Mouse (Mus musculus): ENCODE data around the gene Rbbp4. TPM values are rescaled to one million over a fixed set of nuclear protein-coding genes. Genes with fewer than 3 reads are reported as not detected.
A peak's percentile ranks its signal among the peaks of the same experiment; 100 is the strongest.

Rbbp4 gene
- polyA plus RNA-seq, 1 experiment from 2014 or later = 153 TPM

DNA sequence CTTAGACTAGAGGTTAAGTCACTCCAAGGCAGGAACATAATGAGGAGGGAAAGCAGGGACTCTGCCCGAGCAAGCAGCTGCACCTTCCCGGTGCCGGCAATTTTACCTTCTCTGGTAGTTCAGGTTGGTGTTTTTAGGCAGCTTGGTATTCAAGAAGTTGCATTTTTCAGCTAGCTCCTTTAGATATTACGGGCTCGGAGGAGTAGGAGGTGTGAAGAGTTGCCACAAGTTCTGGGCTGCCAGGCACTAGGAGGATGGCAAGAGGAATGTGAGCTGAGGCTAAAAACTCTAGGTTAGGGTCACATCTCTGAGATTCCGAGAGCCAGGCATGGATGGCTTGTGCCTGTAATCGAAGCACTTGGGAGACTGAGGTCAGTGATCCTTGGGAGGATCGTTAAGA, 45.5 kb downstream of the Rbbp4 start:
- Histone ChIP-seq H3K4me1 (replicated peaks; ENCODE audit: control insufficient read depth, insufficient read depth) (0 out of 2 replicates have a peak, but pooled peaks cover 2% of the 10 kb centered on the region), H3K4me3 (ENCODE audit: low read depth, low read length) (no peak overlapping the region), H3K27ac (replicated peaks) (no peak overlapping the region), H3K4me2 (replicated peaks; ENCODE audit: low read depth) (no peak overlapping the region), H3K9ac (ENCODE audit: low read length) (no peak overlapping the region), H3K9me3 (ENCODE audit: control insufficient read depth, low read length) (no peaks in the 10 kb centered on the region), H3K36me3 (ENCODE audit: control insufficient read depth, insufficient read depth, low read length) (no peaks in the 10 kb centered on the region), H3K27me3 (ENCODE audit: control insufficient read depth, insufficient read depth, low read length) (no peaks in the 10 kb centered on the region)
- WGBS = 89% methylated on average over 8 of the region's 8 CpGs
- DNase-seq (ENCODE audit: low spot score) = no peak
- TF ChIP-seq EP300 (optimal IDR thresholded peaks at IDR 0.05) = no peak
- no peak for TF ChIP-seq CTCF (IDR thresholded peaks at IDR 0.05; ENCODE audit: low read depth)
- ATAC-seq (ENCODE audit: low FRiP score, low TSS enrichment) = no peak

DNA sequence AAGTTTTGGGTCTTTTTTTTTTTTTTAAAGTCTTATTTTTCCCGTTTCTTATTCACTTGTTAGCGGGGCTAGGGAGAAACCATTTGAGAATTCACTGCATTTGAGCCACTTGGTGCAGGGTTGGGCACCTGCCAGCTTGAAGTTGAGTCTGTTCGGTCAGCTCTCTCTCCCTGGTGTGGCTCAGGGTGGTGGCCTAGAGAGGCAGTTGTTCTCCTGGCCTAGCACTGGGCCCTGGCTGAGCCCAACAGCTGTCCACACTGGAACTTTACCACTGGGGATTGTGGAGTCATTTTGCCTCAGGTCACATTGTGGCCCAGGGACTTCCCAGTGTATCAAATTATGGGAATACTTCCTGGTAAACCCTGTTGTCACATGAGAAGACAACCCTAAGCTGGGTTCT, 47.1 kb downstream of the Rbbp4 start:
- Histone ChIP-seq H3K4me1 (replicated peaks; ENCODE audit: control insufficient read depth, insufficient read depth) (0 out of 2 replicates have a peak, but pooled peaks cover 2% of the 10 kb centered on the region), H3K27ac (replicated peaks) (no peak overlapping the region), H3K27me3 (ENCODE audit: control insufficient read depth, insufficient read depth, low read length) (no peaks in the 10 kb centered on the region), H3K9ac (ENCODE audit: low read length) (no peak overlapping the region), H3K4me3 (ENCODE audit: low read depth, low read length) (no peak overlapping the region; the same call in 1 of the 2 replicates), H3K9me3 (ENCODE audit: control insufficient read depth, low read length) (no peaks in the 10 kb centered on the region), H3K4me2 (replicated peaks; ENCODE audit: low read depth) (peak overlapping the region; percentile 92), H3K36me3 (ENCODE audit: control insufficient read depth, insufficient read depth, low read length) (no peaks in the 10 kb centered on the region)
- ATAC-seq (ENCODE audit: low FRiP score, low TSS enrichment) (no peak), DNase-seq (ENCODE audit: low spot score) (peak; percentile 24)
- TF ChIP-seq CTCF (IDR thresholded peaks at IDR 0.05; ENCODE audit: low read depth) (no peak), EP300 (optimal IDR thresholded peaks at IDR 0.05) (no peak)
- 26% methylated on average over 3 of the region's 3 CpGs for WGBS

DNA sequence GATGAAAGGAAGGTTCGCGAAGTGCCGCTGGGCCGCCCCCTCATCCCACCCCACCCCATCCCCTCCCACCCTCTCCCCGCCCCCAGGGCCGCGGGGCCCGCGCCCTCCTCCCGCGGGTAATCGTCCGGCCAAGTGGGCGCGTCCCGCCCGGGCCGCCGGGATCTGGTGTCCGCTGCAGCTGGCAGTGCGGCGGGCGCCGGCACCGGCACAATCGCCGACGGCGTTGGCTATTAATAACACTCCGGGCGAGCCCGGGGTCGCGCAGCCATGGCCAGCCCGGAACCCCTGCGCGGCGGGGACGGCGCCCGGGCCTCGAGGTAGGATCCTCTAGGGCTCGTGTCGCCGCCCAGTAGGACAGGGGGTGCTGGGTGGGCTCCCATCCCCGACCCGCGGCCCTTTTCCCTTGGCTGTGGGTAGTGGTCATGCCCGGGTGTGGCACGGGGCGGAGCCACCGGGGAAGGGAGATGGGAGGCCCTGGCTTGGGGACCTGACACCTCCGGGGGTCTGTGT, 47.6 kb downstream of the Rbbp4 start, which contains the start of gene Sync:
Sync (plus strand) TSS at position 146 of the 510 bp plus-strand sequence.
- under 1% methylated on average over 50 of the region's 53 CpGs for WGBS
- Histone ChIP-seq H3K4me1 (replicated peaks; ENCODE audit: control insufficient read depth, insufficient read depth) (0 out of 2 replicates have a peak, but pooled peaks cover 2% of the 10 kb centered on the region), H3K36me3 (ENCODE audit: control insufficient read depth, insufficient read depth, low read length) (no peaks in the 10 kb centered on the region), H3K27ac (replicated peaks) (peak within 1 kb of the TSS; percentile 67), H3K9ac (ENCODE audit: low read length) (peak within 1 kb of the TSS; percentile 61), H3K4me2 (replicated peaks; ENCODE audit: low read depth) (peak within 1 kb of the TSS; percentile 92), H3K27me3 (ENCODE audit: control insufficient read depth, insufficient read depth, low read length) (no peaks in the 10 kb centered on the region), H3K9me3 (ENCODE audit: control insufficient read depth, low read length) (no peaks in the 10 kb centered on the region), H3K4me3 (ENCODE audit: low read depth, low read length) (peak within 1 kb of the TSS; percentile 52)
- TF ChIP-seq CTCF (IDR thresholded peaks at IDR 0.05; ENCODE audit: low read depth) = no peak
- no peak for TF ChIP-seq EP300 (optimal IDR thresholded peaks at IDR 0.05)
- ATAC-seq (ENCODE audit: low FRiP score, low TSS enrichment) = peak; percentile 42
- DNase-seq (ENCODE audit: low spot score) = peak; percentile 59

DNA sequence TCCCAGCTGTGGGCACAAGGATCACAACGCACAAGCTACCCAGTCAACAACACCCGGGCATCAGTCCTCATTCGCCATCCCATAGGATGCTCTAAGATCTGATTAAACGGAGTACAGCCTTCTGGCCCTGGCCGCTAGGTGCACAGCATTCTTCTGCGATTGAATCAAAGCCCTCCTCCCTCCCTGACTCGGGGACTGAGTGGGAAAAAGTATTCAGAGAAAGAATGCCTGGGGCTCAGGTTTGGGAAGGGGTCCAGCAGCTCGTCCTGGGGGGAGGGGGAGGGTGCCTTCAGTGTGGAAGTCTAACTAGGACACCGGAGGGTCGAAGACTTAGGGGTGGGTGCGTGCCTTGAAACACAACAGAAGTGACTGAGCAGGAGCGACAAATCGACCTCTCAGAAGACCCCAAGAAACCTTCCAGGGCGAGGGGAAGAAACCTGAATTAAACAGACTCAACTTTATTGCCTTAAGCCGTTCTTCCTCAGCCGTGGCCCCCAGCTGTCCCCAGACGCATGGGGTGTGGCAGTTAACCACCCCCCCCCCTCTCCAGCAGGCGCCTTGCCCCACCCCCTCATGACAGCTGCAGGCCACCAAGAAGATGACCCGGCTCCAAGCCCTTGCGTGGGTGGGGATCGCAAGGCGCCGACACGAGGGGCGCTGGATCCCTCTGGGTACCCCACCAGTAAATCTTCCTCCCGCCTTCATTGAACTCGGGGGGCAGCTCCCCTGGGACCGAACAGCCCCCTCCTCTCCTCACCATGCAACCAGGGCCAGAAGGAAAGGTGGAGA, 48.3 kb downstream of the Rbbp4 start:
- Histone ChIP-seq H3K9ac (ENCODE audit: low read length) (peak overlapping the region; percentile 61), H3K36me3 (ENCODE audit: control insufficient read depth, insufficient read depth, low read length) (no peaks in the 10 kb centered on the region), H3K27ac (replicated peaks) (peak overlapping the region; percentile 67), H3K4me3 (ENCODE audit: low read depth, low read length) (peak overlapping the region; percentile 52), H3K9me3 (ENCODE audit: control insufficient read depth, low read length) (no peaks in the 10 kb centered on the region), H3K4me1 (replicated peaks; ENCODE audit: control insufficient read depth, insufficient read depth) (0 out of 2 replicates have a peak, but pooled peaks cover 2% of the 10 kb centered on the region), H3K27me3 (ENCODE audit: control insufficient read depth, insufficient read depth, low read length) (no peaks in the 10 kb centered on the region), H3K4me2 (replicated peaks; ENCODE audit: low read depth) (peak overlapping the region; percentile 92)
- peak; percentile 34 for DNase-seq (ENCODE audit: low spot score)
- peak; percentile 58; the same call in 1 of the 2 replicates for ATAC-seq (ENCODE audit: low FRiP score, low TSS enrichment)
- TF ChIP-seq EP300 (optimal IDR thresholded peaks at IDR 0.05) (no peak), CTCF (IDR thresholded peaks at IDR 0.05; ENCODE audit: low read depth) (peak; percentile 42; the same call in 1 of the 2 replicates)
- 1% methylated on average over 28 of the region's 28 CpGs for WGBS

DNA sequence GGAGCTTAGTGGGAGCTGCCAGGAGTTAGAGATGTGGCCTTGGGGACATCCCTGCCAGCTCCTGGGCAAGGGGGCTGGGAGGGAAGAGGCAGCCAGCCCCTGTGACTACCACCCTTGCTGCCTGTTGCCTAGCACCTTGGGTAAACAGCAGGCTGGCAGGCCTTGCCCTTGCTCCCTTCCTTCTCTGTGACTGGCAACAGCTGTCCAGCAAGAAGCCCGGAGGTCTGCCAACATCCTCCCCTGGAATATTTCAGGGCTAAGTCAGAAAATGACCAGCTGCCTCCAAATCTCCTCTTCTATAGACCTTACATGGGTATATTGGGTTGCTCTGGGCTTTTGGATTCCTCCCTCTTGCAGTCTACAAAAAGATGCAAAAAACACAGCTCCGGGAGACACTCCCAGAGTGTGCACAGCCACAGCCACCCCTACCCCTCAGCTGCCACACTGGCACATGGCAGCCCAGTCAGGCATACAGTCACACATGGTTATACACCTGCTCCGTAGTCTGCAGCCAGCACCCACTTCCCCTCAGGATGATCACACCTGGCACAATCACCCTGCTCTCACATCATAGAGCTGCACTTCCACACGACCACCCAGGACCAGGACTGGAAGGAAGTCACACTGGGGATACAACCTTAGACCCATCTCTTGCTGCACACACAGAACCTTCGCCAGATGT, 49.0 kb downstream of the Rbbp4 start:
- Histone ChIP-seq H3K4me2 (replicated peaks; ENCODE audit: low read depth) (peak overlapping the region; percentile 92), H3K9me3 (ENCODE audit: control insufficient read depth, low read length) (no peaks in the 10 kb centered on the region), H3K4me1 (replicated peaks; ENCODE audit: control insufficient read depth, insufficient read depth) (0 out of 2 replicates have a peak, but pooled peaks cover 2% of the 10 kb centered on the region), H3K27me3 (ENCODE audit: control insufficient read depth, insufficient read depth, low read length) (no peaks in the 10 kb centered on the region), H3K9ac (ENCODE audit: low read length) (no peak overlapping the region), H3K27ac (replicated peaks) (peak overlapping the region; percentile 67), H3K36me3 (ENCODE audit: control insufficient read depth, insufficient read depth, low read length) (no peaks in the 10 kb centered on the region), H3K4me3 (ENCODE audit: low read depth, low read length) (peak overlapping the region; percentile 52; the same call in 1 of the 2 replicates)
- 36% methylated on average over 5 of the region's 5 CpGs for WGBS
- ATAC-seq (ENCODE audit: low FRiP score, low TSS enrichment) (peak; percentile 43), DNase-seq (ENCODE audit: low spot score) (peak; percentile 31)
- TF ChIP-seq CTCF (IDR thresholded peaks at IDR 0.05; ENCODE audit: low read depth) = no peak
- no peak for TF ChIP-seq EP300 (optimal IDR thresholded peaks at IDR 0.05)
